ENCODE assay signal across 25 mouse cellular contexts in genomic region chr17:50040727-50041410, GRCm38 (mm10).
A peak's percentile ranks its signal among the peaks of the same experiment; 100 is the strongest.
DNase-seq lines count a peak whose midpoint lies in the region; ATAC-seq and TF ChIP-seq lines count a peak whose summit lies in the region.
"Had no signal": no experiment of that assay in that cellular context is flagged by ENCODE, and none has a peak within 500 bp of the region (broad histone marks: within the 10 kb centered on the region; RNA-seq: fewer than 3 reads in every experiment).

No protein-coding gene starts in this region.

- TF ChIP-seq EP300 in liver, postnatal 0 days (IDR thresholded peaks at IDR 0.05; ENCODE audit: low read depth), result no peak
- no peak for TF ChIP-seq EP300 in liver, embryonic 14.5 days (IDR thresholded peaks at IDR 0.05; ENCODE audit: low read depth)

- no peak for DNase-seq in liver, embryonic 11.5 days (ENCODE audit: low spot score)
- DNase-seq in liver, postnatal 0 days, result no peak
- no peak for DNase-seq in liver, embryonic 14.5 days (ENCODE audit: low read depth in 3 of 3, low spot score in 3 of 3)
- DNase-seq in gastrocnemius, adult 2 months, result no peak
- DNase-seq: adrenal gland, adult 8-10 months; adrenal gland, postnatal 25 days; cerebellum, adult 18-20 months; cerebellum, adult 9-10 months; cerebellum, postnatal 14 days; gastrocnemius, postnatal 14 days; heart, adult 11 months; heart, postnatal 10 days; heart, postnatal 36 days had no signal

- H3K4me3 ChIP-seq in liver, embryonic 11.5 days (ENCODE audit: low read depth, low read length), result no peak overlapping the region
- H3K4me3 ChIP-seq in liver, postnatal 0 days (ENCODE audit: low read depth, low read length), result no peak overlapping the region
- H3K4me3 ChIP-seq in liver, embryonic 14.5 days (ENCODE audit: insufficient read depth in 1 of 2, low read depth in 2 of 2, low read length in 2 of 2), result no peak overlapping the region
- no peak overlapping the region for H3K4me3 ChIP-seq in kidney, embryonic 14.5 days (ENCODE audit: low read length)
- no peak overlapping the region for H3K4me3 ChIP-seq in gastrocnemius, adult 2 months
- H3K4me3 ChIP-seq: embryonic facial prominence, embryonic 12.5 days; embryonic facial prominence, embryonic 15.5 days; forebrain, embryonic 12.5 days; forebrain, embryonic 15.5 days; heart, embryonic 15.5 days; hindbrain, embryonic 10.5 days; hindbrain, embryonic 13.5 days had no signal

- no peak for TF ChIP-seq CTCF in liver, postnatal 0 days (IDR thresholded peaks at IDR 0.05; ENCODE audit: low read depth)
- TF ChIP-seq CTCF in liver, embryonic 14.5 days (IDR thresholded peaks at IDR 0.05; ENCODE audit: low read depth), result no peak
- no peak for TF ChIP-seq CTCF in gastrocnemius, adult 2 months (IDR thresholded peaks at IDR 0.05)

- H3K27me3 ChIP-seq in liver, embryonic 11.5 days (replicated peaks; ENCODE audit: control insufficient read depth, insufficient read depth, low read length), result no peaks in the 10 kb centered on the region
- H3K27me3 ChIP-seq in liver, postnatal 0 days (ENCODE audit: insufficient read depth, low read length), result no peaks in the 10 kb centered on the region
- H3K27me3 ChIP-seq in liver, embryonic 14.5 days (ENCODE audit: control insufficient read depth, insufficient read depth, low read length), result no peaks in the 10 kb centered on the region
- no peaks in the 10 kb centered on the region for H3K27me3 ChIP-seq in kidney, embryonic 14.5 days (ENCODE audit: control insufficient read depth, insufficient read depth, low read length)
- H3K27me3 ChIP-seq: embryonic facial prominence, embryonic 12.5 days; embryonic facial prominence, embryonic 15.5 days; forebrain, embryonic 12.5 days; forebrain, embryonic 15.5 days; heart, embryonic 15.5 days; hindbrain, embryonic 13.5 days had no signal

- intact Hi-C loops in gastrocnemius, adult 2 months (cut with DNase I), result no loop called here

- H3K4me2 ChIP-seq in liver, embryonic 11.5 days, result no peak overlapping the region
- H3K4me2 ChIP-seq in liver, postnatal 0 days (ENCODE audit: low read depth, low read length), result no peak overlapping the region
- H3K4me2 ChIP-seq in liver, embryonic 14.5 days (ENCODE audit: low read depth), result no peak overlapping the region
- no peak overlapping the region for H3K4me2 ChIP-seq in kidney, embryonic 14.5 days (replicated peaks; ENCODE audit: low read depth, low read length)
- H3K4me2 ChIP-seq: embryonic facial prominence, embryonic 12.5 days; embryonic facial prominence, embryonic 15.5 days; forebrain, embryonic 12.5 days; forebrain, embryonic 15.5 days; heart, embryonic 11.5 days; heart, embryonic 15.5 days; hindbrain, embryonic 13.5 days had no signal

- ATAC-seq in liver, embryonic 11.5 days (replicated peaks; ENCODE audit: low FRiP score), result 0 out of 2 replicates have a peak, but pooled peaks have one; percentile 29
- no peak for ATAC-seq in liver, postnatal 0 days
- peak; percentile 54 for ATAC-seq in liver, embryonic 14.5 days (ENCODE audit: insufficient read depth)
- ATAC-seq in megakaryocyte progenitor cell, adult 5-6 weeks (replicated peaks; ENCODE audit: poor library complexity), result peak; percentile 50
- ATAC-seq in kidney, embryonic 14.5 days (ENCODE audit: low FRiP score, low TSS enrichment), result no peak
- ATAC-seq: activated CD4-positive, CD25-positive, alpha-beta regulatory T cell, adult 4 months; forebrain, embryonic 15.5 days; hindbrain, embryonic 16.5 days had no signal

- no peaks in the 10 kb centered on the region for H3K36me3 ChIP-seq in liver, embryonic 11.5 days (ENCODE audit: control insufficient read depth, insufficient read depth, low read length)
- H3K36me3 ChIP-seq in liver, postnatal 0 days (replicated peaks; ENCODE audit: insufficient read depth, low read length), result no peaks in the 10 kb centered on the region
- H3K36me3 ChIP-seq in liver, embryonic 14.5 days (replicated peaks; ENCODE audit: control insufficient read depth, insufficient read depth, low read depth), result no peaks in the 10 kb centered on the region
- H3K36me3 ChIP-seq in kidney, embryonic 14.5 days (ENCODE audit: control insufficient read depth, insufficient read depth, low read length), result no peaks in the 10 kb centered on the region
- H3K36me3 ChIP-seq: embryonic facial prominence, embryonic 12.5 days; embryonic facial prominence, embryonic 15.5 days; forebrain, embryonic 12.5 days; forebrain, embryonic 15.5 days; heart, embryonic 15.5 days; hindbrain, embryonic 10.5 days; hindbrain, embryonic 13.5 days had no signal

- 0 out of 2 replicates have a peak, but pooled peaks cover 2% of the 10 kb centered on the region for H3K4me1 ChIP-seq in liver, embryonic 11.5 days (replicated peaks; ENCODE audit: control insufficient read depth, insufficient read depth, low read length)
- no peaks in the 10 kb centered on the region for H3K4me1 ChIP-seq in liver, postnatal 0 days (ENCODE audit: insufficient read depth)
- H3K4me1 ChIP-seq in liver, embryonic 14.5 days (replicated peaks; ENCODE audit: control insufficient read depth in 2 of 2, insufficient read depth in 2 of 2, low read length in 1 of 2), result peaks cover 5 to 8% of the 10 kb centered on the region in 2 experiments
- no peaks in the 10 kb centered on the region for H3K4me1 ChIP-seq in kidney, embryonic 14.5 days (ENCODE audit: control insufficient read depth, insufficient read depth, low read length)
- H3K4me1 ChIP-seq: embryonic facial prominence, embryonic 12.5 days; embryonic facial prominence, embryonic 15.5 days had no signal

- H3K9ac ChIP-seq in liver, embryonic 11.5 days (ENCODE audit: low read depth, low read length), result no peak overlapping the region
- no peak overlapping the region for H3K9ac ChIP-seq in liver, postnatal 0 days (replicated peaks)
- H3K9ac ChIP-seq in liver, embryonic 14.5 days (replicated peaks), result no peak overlapping the region
- no peak overlapping the region for H3K9ac ChIP-seq in kidney, embryonic 14.5 days (ENCODE audit: low read depth, low read length)
- H3K9ac ChIP-seq: embryonic facial prominence, embryonic 12.5 days; embryonic facial prominence, embryonic 15.5 days; forebrain, embryonic 12.5 days; forebrain, embryonic 15.5 days; heart, embryonic 15.5 days; hindbrain, embryonic 13.5 days had no signal

- 74% methylated on average over 3 of the region's 3 CpGs for WGBS in liver, embryonic 11.5 days
- 71% methylated on average over 3 of the region's 3 CpGs for WGBS in liver, postnatal 0 days (ENCODE audit: insufficient replicate concordance)
- 38% methylated on average over 3 of the region's 3 CpGs for WGBS in liver, embryonic 14.5 days (ENCODE audit: insufficient replicate concordance)
- 92% methylated on average over 3 of the region's 3 CpGs for WGBS in kidney, embryonic 14.5 days

- H3K27ac ChIP-seq in liver, embryonic 11.5 days (ENCODE audit: low read depth, low read length), result no peak overlapping the region
- no peak overlapping the region for H3K27ac ChIP-seq in liver, postnatal 0 days (ENCODE audit: low read depth)
- H3K27ac ChIP-seq in liver, embryonic 14.5 days, result peak overlapping the region; percentile 8
- no peak overlapping the region for H3K27ac ChIP-seq in kidney, embryonic 14.5 days (ENCODE audit: low read depth, low read length)
- no peak overlapping the region for H3K27ac ChIP-seq in gastrocnemius, adult 2 months
- H3K27ac ChIP-seq: embryonic facial prominence, embryonic 12.5 days; embryonic facial prominence, embryonic 15.5 days; forebrain, embryonic 12.5 days; forebrain, embryonic 15.5 days; heart, embryonic 15.5 days; hindbrain, embryonic 10.5 days; hindbrain, embryonic 13.5 days had no signal

- H3K9me3 ChIP-seq in liver, embryonic 11.5 days (ENCODE audit: control insufficient read depth, low read length), result no peaks in the 10 kb centered on the region
- H3K9me3 ChIP-seq in liver, postnatal 0 days (ENCODE audit: low read length), result no peaks in the 10 kb centered on the region
- no peaks in the 10 kb centered on the region for H3K9me3 ChIP-seq in liver, embryonic 14.5 days (ENCODE audit: control insufficient read depth, low read length)
- no peaks in the 10 kb centered on the region for H3K9me3 ChIP-seq in kidney, embryonic 14.5 days (ENCODE audit: control insufficient read depth, low read length)
- H3K9me3 ChIP-seq: embryonic facial prominence, embryonic 12.5 days; embryonic facial prominence, embryonic 15.5 days; forebrain, embryonic 12.5 days; forebrain, embryonic 15.5 days; heart, embryonic 15.5 days; hindbrain, embryonic 10.5 days; hindbrain, embryonic 13.5 days had no signal

Comparison
In these comparisons a context has a peak if more than half of its experiments do, and no peak if none do; other contexts are left out.
1. ATAC-seq: peak in liver, embryonic 11.5 days (single experiment), liver, embryonic 14.5 days (single experiment) and megakaryocyte progenitor cell, adult 5-6 weeks (single experiment); none in liver, postnatal 0 days (single experiment) and kidney, embryonic 14.5 days (single experiment).